9 mouse cellular contexts compared by ENCODE assay signal in genomic region chr7:45127700-45128224, GRCm38 (mm10). TPM values are rescaled to one million over a fixed set of nuclear protein-coding genes. Genes with fewer than 3 reads are reported as not detected.
DNase-seq lines count a peak whose midpoint lies in the region; ATAC-seq and TF ChIP-seq lines count a peak whose summit lies in the region.
"Had no signal": no experiment of that assay in that cellular context is flagged by ENCODE, and none has a peak within 500 bp of the region (broad histone marks: within the 10 kb centered on the region; RNA-seq: fewer than 3 reads in every experiment).

No protein-coding gene starts in this region.

- ATAC-seq in forebrain, postnatal 0 days, result no peak

- TF ChIP-seq RAD21 in MEL (IDR thresholded peaks at IDR 0.05; ENCODE audit: low read depth, low read length), result no peak

- no peak for DNase-seq in kidney, adult 2 months
- DNase-seq in kidney, postnatal 25 days, result no peak
- DNase-seq in MEL (ENCODE audit: low read depth, low spot score) (peak; percentile 51), MN1 (ENCODE audit: low spot score) (no peak)
- peak; percentile 20 for DNase-seq in forebrain, postnatal 0 days
- no peak for DNase-seq in midbrain, embryonic 10.5 days (ENCODE audit: low spot score)
- no peak for DNase-seq in retina, embryonic 14.5 days (ENCODE audit: low spot score)
- no peak for DNase-seq in embryo, embryonic 11 days
- DNase-seq: kidney, adult 8-10 months had no signal

- TF ChIP-seq POLR2A in kidney, adult 2 months (IDR thresholded peaks at IDR 0.05; ENCODE audit: low read depth, low read length), result no peak
- peak; percentile 2 to 15; a peak in 1 of 4 replicates for TF ChIP-seq POLR2A in MEL (IDR thresholded peaks at IDR 0.05; ENCODE audit: control insufficient read depth in 1 of 2, insufficient read depth in 1 of 2, low read depth in 1 of 2, low read length in 2 of 2, poor library complexity in 1 of 2)

- H3K79me2 ChIP-seq in MEL (ENCODE audit: control insufficient read depth, insufficient read depth, low read length, poor library complexity), result peaks cover 58% of the 10 kb centered on the region

- peaks cover 11% of the 10 kb centered on the region; the same call in 1 of the 2 replicates for H3K36me3 ChIP-seq in kidney, adult 2 months (ENCODE audit: control insufficient read depth, insufficient read depth, low read length)
- H3K36me3 ChIP-seq in MEL (ENCODE audit: control insufficient read depth in 1 of 2, insufficient read depth in 2 of 2, low read length in 2 of 2), result peaks cover 12% of the 10 kb centered on the region in 2 experiments
- H3K36me3 ChIP-seq in forebrain, postnatal 0 days (ENCODE audit: insufficient read depth), result peaks cover 27% of the 10 kb centered on the region
- peaks cover 43% of the 10 kb centered on the region for H3K36me3 ChIP-seq in midbrain, embryonic 10.5 days

- TF ChIP-seq EP300 in MEL (IDR thresholded peaks at IDR 0.05; ENCODE audit: low read depth in 1 of 2, low read length in 2 of 2), result no peak

- H3K4me2 ChIP-seq in forebrain, postnatal 0 days (ENCODE audit: low read depth), result peak overlapping the region; percentile 74

- no peak overlapping the region for H3K27ac ChIP-seq in kidney, adult 2 months (ENCODE audit: insufficient read depth, low read depth, low read length)
- peak overlapping the region; percentile 93 for H3K27ac ChIP-seq in MEL (ENCODE audit: control insufficient read depth, low read depth, low read length)
- peak overlapping the region; percentile 89 for H3K27ac ChIP-seq in forebrain, postnatal 0 days (ENCODE audit: low read depth, low read length)
- peak overlapping the region; percentile 100 for H3K27ac ChIP-seq in midbrain, embryonic 10.5 days (replicated peaks)

- H3K9ac ChIP-seq in MEL (ENCODE audit: control insufficient read depth, low read depth, low read length, poor library complexity, severe bottlenecking), result peak overlapping the region; percentile 97
- peak overlapping the region; percentile 99 for H3K9ac ChIP-seq in forebrain, postnatal 0 days

- no peaks in the 10 kb centered on the region for H3K9me3 ChIP-seq in MEL (replicated peaks; ENCODE audit: insufficient read depth, low read length)
- no peaks in the 10 kb centered on the region for H3K9me3 ChIP-seq in forebrain, postnatal 0 days (ENCODE audit: low read length)
- no peaks in the 10 kb centered on the region for H3K9me3 ChIP-seq in midbrain, embryonic 10.5 days (replicated peaks)

- H3K27me3 ChIP-seq in kidney, adult 2 months (replicated peaks; ENCODE audit: control insufficient read depth, insufficient read depth, low read length), result no peaks in the 10 kb centered on the region
- no peaks in the 10 kb centered on the region for H3K27me3 ChIP-seq in MEL (ENCODE audit: control insufficient read depth in 1 of 2, insufficient read depth in 2 of 2, low read length in 2 of 2)
- H3K27me3 ChIP-seq in forebrain, postnatal 0 days (ENCODE audit: insufficient read depth, low read length), result no peaks in the 10 kb centered on the region
- no peaks in the 10 kb centered on the region for H3K27me3 ChIP-seq in midbrain, embryonic 10.5 days (ENCODE audit: low read depth, poor library complexity, severe bottlenecking)

- TF ChIP-seq CTCF in kidney, adult 2 months (conservative IDR thresholded peaks at IDR 0.05; ENCODE audit: insufficient read depth, insufficient read length, low read depth, low read length), result no peak
- TF ChIP-seq CTCF in MEL (IDR thresholded peaks at IDR 0.05 in 2 of 3, conservative IDR thresholded peaks at IDR 0.05 in 1 of 3; ENCODE audit: control insufficient read depth in 1 of 3, insufficient read depth in 1 of 3, low read depth in 2 of 3, low read length in 3 of 3, poor library complexity in 1 of 3, severe bottlenecking in 1 of 3), result no peak
- no peak for TF ChIP-seq CTCF in forebrain, postnatal 0 days (IDR thresholded peaks at IDR 0.05; ENCODE audit: low read depth)

- peak overlapping the region; percentile 77 for H3K4me3 ChIP-seq in kidney, adult 2 months (ENCODE audit: insufficient read depth, low read depth, low read length)
- H3K4me3 ChIP-seq in MEL (ENCODE audit: control insufficient read depth in 1 of 2, insufficient read depth in 1 of 2, low read depth in 2 of 2, low read length in 2 of 2), result peak overlapping the region; percentile 87 to 91
- H3K4me3 ChIP-seq in forebrain, postnatal 0 days (ENCODE audit: low read depth, low read length), result peak overlapping the region; percentile 98
- H3K4me3 ChIP-seq in midbrain, embryonic 10.5 days, result peak overlapping the region; percentile 95

- WGBS in kidney, adult 2 months, result under 1% methylated on average over 6 of the region's 6 CpGs
- WGBS in forebrain, postnatal 0 days, result under 1% methylated on average over 6 of the region's 6 CpGs
- WGBS in midbrain, embryonic 10.5 days, result under 1% methylated on average over 6 of the region's 6 CpGs

- H3K4me1 ChIP-seq in kidney, adult 2 months (ENCODE audit: control insufficient read depth, insufficient read depth, low read length), result peaks cover 21% of the 10 kb centered on the region
- peaks cover 0 to 9% of the 10 kb centered on the region in 2 experiments; a peak in 2 of 4 replicates for H3K4me1 ChIP-seq in MEL (ENCODE audit: control insufficient read depth in 1 of 2, insufficient read depth in 2 of 2, low read length in 2 of 2)
- peaks cover 14% of the 10 kb centered on the region for H3K4me1 ChIP-seq in forebrain, postnatal 0 days (ENCODE audit: insufficient read depth)
- H3K4me1 ChIP-seq in midbrain, embryonic 10.5 days, result peaks cover 57% of the 10 kb centered on the region

TF ChIP-seq in MEL, 35 proteins besides CTCF, POLR2A, EP300 and RAD21 (continues in another document):
- TF ChIP-seq GATA1 (IDR thresholded peaks at IDR 0.05; ENCODE audit: low read depth, low read length) (no peak), NELFE (IDR thresholded peaks at IDR 0.05; ENCODE audit: low read depth, low read length) (no peak), UBTF (IDR thresholded peaks at IDR 0.05; ENCODE audit: borderline replicate concordance, insufficient read depth, low read depth, low read length) (no peak), MAZ (IDR thresholded peaks at IDR 0.05; ENCODE audit: low read depth, low read length) (no peak), USF2 (IDR thresholded peaks at IDR 0.05; ENCODE audit: borderline replicate concordance in 1 of 2, insufficient read depth in 1 of 2, low read depth in 1 of 2, low read length in 2 of 2) (no peak), ZKSCAN1 (IDR thresholded peaks at IDR 0.05; ENCODE audit: low read depth, low read length) (no peak), ETS1 (IDR thresholded peaks at IDR 0.05; ENCODE audit: low read depth, low read length) (no peak), MAX (IDR thresholded peaks at IDR 0.05; ENCODE audit: low read length) (no peak), ELF1 (IDR thresholded peaks at IDR 0.05; ENCODE audit: low read depth, low read length) (no peak), MYB (IDR thresholded peaks at IDR 0.05; ENCODE audit: low read depth, low read length) (no peak), MEF2A (IDR thresholded peaks at IDR 0.05; ENCODE audit: extremely low read depth, insufficient replicate concordance, low read depth, low read length, poor library complexity, severe bottlenecking) (no peak), ZNF384 (IDR thresholded peaks at IDR 0.05; ENCODE audit: low read depth, low read length) (no peak)

RNA-seq across cellular contexts. Expression of gene Rpl13a, which starts 0.8 kb away (rescaled TPM):
- 1,329 and 1,360 TPM in 2 replicates for polyA plus RNA-seq in kidney, adult 2 months (2012; rRNA removed)
- total RNA-seq in MEL (2012; rRNA removed), result 2,773 and 3,160 TPM in 2 replicates
- 1,000 to 10,000 TPM; 2,091 to 3,727 TPM for polyA plus RNA-seq in MEL (2012; ENCODE audit: insufficient read depth in 1 of 2, insufficient read length in 2 of 2, low read depth in 1 of 2, low replicate concordance in 2 of 2, missing spikeins in 1 of 2)
- total RNA-seq in forebrain, postnatal 0 days (2014; rRNA removed), result 2,018 and 2,903 TPM in 2 replicates
- 852 and 1,121 TPM in 2 replicates for polyA plus RNA-seq in forebrain, postnatal 0 days (2015; fragmentation: Nextera tagmentation; extraction: Ambion mirVana)
- 1,083 and 1,243 TPM in 2 replicates for polyA plus RNA-seq in midbrain, embryonic 10.5 days (2016; fragmentation: Nextera tagmentation; extraction: Ambion mirVana)

RNA-seq across cellular contexts. Expression of gene Rps11, which starts 3.5 kb away (rescaled TPM):
- polyA plus RNA-seq in kidney, adult 2 months (2012; rRNA removed), result 176 and 310 TPM in 2 replicates
- total RNA-seq in MEL (2012; rRNA removed), result 2,482 and 2,708 TPM in 2 replicates
- 1,000 to 10,000 TPM; 3,189 to 5,434 TPM for polyA plus RNA-seq in MEL (2012; ENCODE audit: insufficient read depth in 1 of 2, insufficient read length in 2 of 2, low read depth in 1 of 2, low replicate concordance in 2 of 2, missing spikeins in 1 of 2)
- total RNA-seq in forebrain, postnatal 0 days (2014; rRNA removed), result 974 and 1,229 TPM in 2 replicates
- polyA plus RNA-seq in forebrain, postnatal 0 days (2015; fragmentation: Nextera tagmentation; extraction: Ambion mirVana), result 814 and 982 TPM in 2 replicates
- 1,493 and 1,787 TPM in 2 replicates for polyA plus RNA-seq in midbrain, embryonic 10.5 days (2016; fragmentation: Nextera tagmentation; extraction: Ambion mirVana)

RNA-seq across cellular contexts. Expression of gene Gm45713, which starts 8.3 kb away (rescaled TPM):
- polyA plus RNA-seq in kidney, adult 2 months (2012; rRNA removed), result 5.6 TPM in 2 replicates
- 0.69 and 3.9 TPM in 2 replicates for total RNA-seq in MEL (2012; rRNA removed)
- not detected for polyA plus RNA-seq in MEL (2012; ENCODE audit: insufficient read depth in 1 of 2, insufficient read length in 2 of 2, low read depth in 1 of 2, low replicate concordance in 2 of 2, missing spikeins in 1 of 2)
- total RNA-seq in forebrain, postnatal 0 days (2014; rRNA removed), result not detected in 2 replicates
- 0.36 TPM in 1 of 2 replicates, not detected in the other for polyA plus RNA-seq in forebrain, postnatal 0 days (2015; fragmentation: Nextera tagmentation; extraction: Ambion mirVana)
- polyA plus RNA-seq in midbrain, embryonic 10.5 days (2016; fragmentation: Nextera tagmentation; extraction: Ambion mirVana), result 0.11 and 0.19 TPM in 2 replicates

RNA-seq across cellular contexts. Expression of gene Flt3l, which starts 8.5 kb away (rescaled TPM):
- 36.8 and 37.7 TPM in 2 replicates for polyA plus RNA-seq in kidney, adult 2 months (2012; rRNA removed)
- 9.5 and 13.0 TPM in 2 replicates for total RNA-seq in MEL (2012; rRNA removed)
- 10 to 100 TPM in 1 of 2 experiments, not detected in 1; 35.4 TPM for polyA plus RNA-seq in MEL (2012; ENCODE audit: insufficient read depth in 1 of 2, insufficient read length in 2 of 2, low read depth in 1 of 2, low replicate concordance in 2 of 2, missing spikeins in 1 of 2)
- 2.3 and 3.1 TPM in 2 replicates for total RNA-seq in forebrain, postnatal 0 days (2014; rRNA removed)
- polyA plus RNA-seq in forebrain, postnatal 0 days (2015; fragmentation: Nextera tagmentation; extraction: Ambion mirVana), result 1.9 and 6.8 TPM in 2 replicates
- polyA plus RNA-seq in midbrain, embryonic 10.5 days (2016; fragmentation: Nextera tagmentation; extraction: Ambion mirVana), result 1.1 and 1.4 TPM in 2 replicates

RNA-seq across cellular contexts. Expression of gene Fcgrt, which starts 24.1 kb away (rescaled TPM):
- 240 and 244 TPM in 2 replicates for polyA plus RNA-seq in kidney, adult 2 months (2012; rRNA removed)
- 0.26 and 0.27 TPM in 2 replicates for total RNA-seq in MEL (2012; rRNA removed)
- polyA plus RNA-seq in MEL (2012; ENCODE audit: insufficient read depth in 1 of 2, insufficient read length in 2 of 2, low read depth in 1 of 2, low replicate concordance in 2 of 2, missing spikeins in 1 of 2), result 1 to 10 TPM in 1 of 2 experiments, not detected in 1; 1.7 TPM
- 24.9 and 29.4 TPM in 2 replicates for total RNA-seq in forebrain, postnatal 0 days (2014; rRNA removed)
- 35.1 and 44.7 TPM in 2 replicates for polyA plus RNA-seq in forebrain, postnatal 0 days (2015; fragmentation: Nextera tagmentation; extraction: Ambion mirVana)
- polyA plus RNA-seq in midbrain, embryonic 10.5 days (2016; fragmentation: Nextera tagmentation; extraction: Ambion mirVana), result 12.0 and 15.3 TPM in 2 replicates

Comparison
In these comparisons a context has a peak if more than half of its experiments do, and no peak if none do; other contexts are left out.
1. DNase-seq: peak in MEL (single experiment) and forebrain, postnatal 0 days (single experiment); none in kidney, adult 2 months (single experiment), kidney, postnatal 25 days (0 of 2), midbrain, embryonic 10.5 days (single experiment), MN1 (single experiment), retina, embryonic 14.5 days (single experiment) and embryo, embryonic 11 days (single experiment).
2. Peak in every context shown above with its lines, with median percentiles within 50 percentile points of each other: H3K4me3 ChIP-seq.